Mouse (Mus musculus): ENCODE measurements around the gene Vopp1. TPM values are rescaled to one million over a fixed set of nuclear protein-coding genes. Genes with fewer than 3 reads are reported as not detected.

Gene Vopp1
- total and polyA plus RNA-seq, 3 experiments: 11.3 to 23.9 (median 21.6) TPM

- H3K27ac ChIP-seq: no peak overlapping the region
- H3K79me2 ChIP-seq (replicated peaks; ENCODE audit: control insufficient read depth, insufficient read depth, low read length): no peaks in the 10 kb centered on the region
- no peak overlapping the region for H3K4me3 ChIP-seq
- H3K9ac ChIP-seq (ENCODE audit: low read depth, low read length): no peak overlapping the region
- DNase-seq: no peak
- 74% methylated on average over 1 of the region's 1 CpGs for WGBS
- intact Hi-C loops (cut with DNase I): no loop called here
- peaks cover 6% of the 10 kb centered on the region; the same call in 1 of the 2 replicates for H3K36me3 ChIP-seq (ENCODE audit: control insufficient read depth, insufficient read depth, low read length)
- TF ChIP-seq CTCF (IDR thresholded peaks at IDR 0.05) (no peak), EP300 (IDR thresholded peaks at IDR 0.05; ENCODE audit: insufficient read depth, low read depth, low read length) (no peak), POLR2A (IDR thresholded peaks at IDR 0.05; ENCODE audit: insufficient read depth, low read depth, low read length) (no peak)
- H3K4me1 ChIP-seq (ENCODE audit: control insufficient read depth, insufficient read depth, low read length): no peaks in the 10 kb centered on the region
- H3K27me3 ChIP-seq (ENCODE audit: control insufficient read depth, insufficient read depth, low read length): no peaks in the 10 kb centered on the region
These were observed 140.8 kb downstream of the Vopp1 start for GRCm38 (mm10) chr6:57684156-57684555.

Other genes with a start within 250 kb of the Vopp1 start
- gene Herc6, start 244.2 kb downstream of the Vopp1 start, total RNA-seq (2021): 1 to 10 TPM; 3.4 to 3.8 TPM
- 2.6 and 3.7 TPM in 2 replicates for gene Herc6, start 244.2 kb downstream of the Vopp1 start, polyA plus RNA-seq (2012; rRNA removed)
- 10 to 100 TPM; 21.5 to 24.6 TPM for gene Pyurf, start 133.1 kb downstream of the Vopp1 start, total RNA-seq (2021)
- 20.3 and 38.6 TPM in 2 replicates for gene Pyurf, start 133.1 kb downstream of the Vopp1 start, polyA plus RNA-seq (2012; rRNA removed)
- 10 to 100 TPM; 12.7 to 13.1 TPM for gene Lancl2, start 122.6 kb downstream of the Vopp1 start, total RNA-seq (2021)
- 4.5 and 10.1 TPM in 2 replicates for gene Lancl2, start 122.6 kb downstream of the Vopp1 start, polyA plus RNA-seq (2012; rRNA removed)
- gene Vmn1r21, start 25.2 kb upstream of the Vopp1 start, total RNA-seq (2021): not detected
- not detected in 2 replicates for gene Vmn1r21, start 25.2 kb upstream of the Vopp1 start, polyA plus RNA-seq (2012; rRNA removed)
- gene Vmn1r22, start 82.9 kb upstream of the Vopp1 start, total RNA-seq (2021): not detected
- gene Vmn1r22, start 82.9 kb upstream of the Vopp1 start, polyA plus RNA-seq (2012; rRNA removed): not detected in 2 replicates
- gene Vmn1r23, start 101.7 kb upstream of the Vopp1 start, total RNA-seq (2021): not detected
- not detected in 2 replicates for gene Vmn1r23, start 101.7 kb upstream of the Vopp1 start, polyA plus RNA-seq (2012; rRNA removed)
- not detected for gene Vmn1r24, start 136.3 kb upstream of the Vopp1 start, total RNA-seq (2021)
- not detected in 2 replicates for gene Vmn1r24, start 136.3 kb upstream of the Vopp1 start, polyA plus RNA-seq (2012; rRNA removed)
- gene Vmn1r25, start 155.7 kb upstream of the Vopp1 start, total RNA-seq (2021): not detected
- gene Vmn1r25, start 155.7 kb upstream of the Vopp1 start, polyA plus RNA-seq (2012; rRNA removed): not detected in 2 replicates
- not detected for gene Vmn1r26, start 190.0 kb upstream of the Vopp1 start, total RNA-seq (2021)
- gene Vmn1r26, start 190.0 kb upstream of the Vopp1 start, polyA plus RNA-seq (2012; rRNA removed): not detected in 2 replicates

Measured in heart, adult 2 months (tissue).